Mouse (Mus musculus): ENCODE results near the gene Nfkbiz.

- no peak for TF ChIP-seq CTCF (IDR thresholded peaks at IDR 0.05; ENCODE audit: low read depth, low read length)
- no peak for TF ChIP-seq POLR2A (IDR thresholded peaks at IDR 0.05; ENCODE audit: borderline replicate concordance, low read depth, low read length)
These were observed 6.7 kb downstream of the Nfkbiz start for GRCm38 (mm10) chr16:55832040-55832439.
